Mouse (Mus musculus) spleen, postnatal 0 days (tissue): Measurements from ENCODE around the gene Krtap7-1. TPM values are rescaled to one million over a fixed set of nuclear protein-coding genes. Genes with fewer than 3 reads are reported as not detected.

ENCODE experiments used
- polyA plus RNA-seq: library from polyadenylated mRNA; unstranded; fragments of >200 nt; fragmentation: Nextera tagmentation; extraction: Ambion mirVana; gene quantifications from 2 replicates; pipeline ENCODE4 v1.2.1, GENCODE M21; 2015

Gene Krtap7-1
- not detected in 2 replicates for polyA plus RNA-seq

GRCm38 (mm10) chr16:89508223-89508622 lies at the start of gene Krtap7-1:
Gene Krtap7-1, minus strand, starts transcription at chr16:89508323.

GRCm38 (mm10) chr16:89487852-89488251 lies 20.3 kb downstream of the Krtap7-1 start, which contains the start of gene Krtap8-1:
Gene Krtap8-1, minus strand, starts transcription at chr16:89487952.

Other genes starting within 250 kb of the Krtap7-1 start
- not detected in 2 replicates for gene Krtap21-1, start 104.5 kb downstream of the Krtap7-1 start, polyA plus RNA-seq
- 0.23 and 0.31 TPM in 2 replicates for gene Krtap6-2, start 88.2 kb downstream of the Krtap7-1 start, polyA plus RNA-seq
- not detected in 2 replicates for gene Krtap8-1, start 20.4 kb downstream of the Krtap7-1 start, polyA plus RNA-seq
- gene Krtap11-1, start 62.9 kb upstream of the Krtap7-1 start, polyA plus RNA-seq: not detected in 2 replicates